Mouse (Mus musculus) pancreas, adult 10 weeks (tissue): ENCODE measurements around the gene Uvssa. TPM values are rescaled to one million over a fixed set of nuclear protein-coding genes. Genes with fewer than 3 reads are reported as not detected.

Experiments
- polyA plus RNA-seq: library from polyadenylated mRNA; stranded (reverse); fragments of 350-450 nt; fragmentation: Illumina TruSeq; extraction: RNeasy Lipid Tissue Mini Kit (QIAGEN cat#74804); gene quantifications from one replicate; pipeline ENCODE4 v1.2.3, GENCODE M21; 2015; ENCODE audit warnings: low read depth, low replicate concordance; ENCODE audit not compliant: insufficient read depth

Gene Uvssa
- 3.0 TPM for polyA plus RNA-seq

DNA sequence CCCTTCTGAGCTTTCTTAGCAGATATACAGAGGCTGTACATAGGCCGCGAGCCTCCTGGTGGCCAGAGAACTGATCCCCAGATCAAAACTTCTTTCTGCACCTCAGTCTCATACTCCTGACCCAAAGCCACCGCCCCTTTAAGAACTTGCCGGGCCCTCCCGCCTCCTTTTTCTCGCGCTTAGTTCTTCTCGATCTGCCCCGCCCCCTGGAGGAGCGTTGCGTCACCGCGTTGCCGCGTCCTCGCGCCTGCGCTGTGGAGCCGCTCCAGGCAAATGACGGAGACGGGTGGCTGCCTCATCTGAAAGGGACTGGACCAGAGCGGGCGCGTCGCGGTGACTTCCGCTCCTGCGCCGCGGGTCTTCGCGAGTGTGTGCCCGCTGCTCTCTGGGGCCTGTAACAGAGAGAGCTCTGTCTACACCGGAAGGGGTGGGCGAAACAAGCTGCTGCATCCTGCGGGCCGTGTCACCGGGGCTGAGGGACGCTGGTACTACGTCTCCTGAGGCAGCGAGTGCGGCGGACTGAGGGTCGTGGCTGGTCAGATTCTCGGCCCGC, at the start of gene Uvssa:
TSS of gene Uvssa (plus strand) at position 248 of the 553 bp plus-strand sequence.

DNA sequence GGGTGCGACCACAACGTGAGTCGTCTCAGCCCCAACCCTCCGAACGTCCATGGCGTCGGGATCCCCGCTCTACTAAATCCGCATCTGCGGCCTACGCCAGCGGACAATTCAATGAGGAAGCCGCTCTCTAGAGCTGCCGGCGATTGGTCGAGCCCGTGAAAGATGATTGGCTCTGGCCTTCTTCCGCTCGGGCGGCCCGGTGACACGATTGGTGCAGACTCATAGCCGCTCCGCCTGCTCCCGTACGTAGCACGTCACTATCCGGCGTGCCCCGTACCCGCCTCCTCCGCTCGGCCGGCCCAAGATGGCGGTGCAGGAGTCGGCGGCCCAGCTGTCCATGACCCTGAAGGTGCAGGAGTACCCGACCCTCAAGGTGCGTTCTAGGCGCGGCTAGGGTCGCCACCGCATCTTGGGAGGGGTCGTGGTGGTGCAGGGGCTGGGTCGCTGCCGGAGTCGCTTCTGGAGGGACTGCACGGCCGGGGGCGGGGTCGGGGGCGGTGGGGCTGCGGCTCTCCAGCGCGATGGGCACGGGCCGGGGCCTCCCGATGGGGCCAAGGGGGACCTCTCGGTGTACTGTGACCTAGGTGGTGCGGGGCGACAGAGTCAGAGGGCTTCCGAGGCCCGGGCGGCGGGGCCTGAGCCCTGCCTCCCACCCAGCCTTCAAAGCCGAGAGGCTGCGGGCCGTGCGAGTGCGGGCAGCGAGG, 42.9 kb upstream of the Uvssa start, which contains the start of gene Maea:
TSS of gene Maea (plus strand) at position 237 of the 704 bp plus-strand sequence.

DNA sequence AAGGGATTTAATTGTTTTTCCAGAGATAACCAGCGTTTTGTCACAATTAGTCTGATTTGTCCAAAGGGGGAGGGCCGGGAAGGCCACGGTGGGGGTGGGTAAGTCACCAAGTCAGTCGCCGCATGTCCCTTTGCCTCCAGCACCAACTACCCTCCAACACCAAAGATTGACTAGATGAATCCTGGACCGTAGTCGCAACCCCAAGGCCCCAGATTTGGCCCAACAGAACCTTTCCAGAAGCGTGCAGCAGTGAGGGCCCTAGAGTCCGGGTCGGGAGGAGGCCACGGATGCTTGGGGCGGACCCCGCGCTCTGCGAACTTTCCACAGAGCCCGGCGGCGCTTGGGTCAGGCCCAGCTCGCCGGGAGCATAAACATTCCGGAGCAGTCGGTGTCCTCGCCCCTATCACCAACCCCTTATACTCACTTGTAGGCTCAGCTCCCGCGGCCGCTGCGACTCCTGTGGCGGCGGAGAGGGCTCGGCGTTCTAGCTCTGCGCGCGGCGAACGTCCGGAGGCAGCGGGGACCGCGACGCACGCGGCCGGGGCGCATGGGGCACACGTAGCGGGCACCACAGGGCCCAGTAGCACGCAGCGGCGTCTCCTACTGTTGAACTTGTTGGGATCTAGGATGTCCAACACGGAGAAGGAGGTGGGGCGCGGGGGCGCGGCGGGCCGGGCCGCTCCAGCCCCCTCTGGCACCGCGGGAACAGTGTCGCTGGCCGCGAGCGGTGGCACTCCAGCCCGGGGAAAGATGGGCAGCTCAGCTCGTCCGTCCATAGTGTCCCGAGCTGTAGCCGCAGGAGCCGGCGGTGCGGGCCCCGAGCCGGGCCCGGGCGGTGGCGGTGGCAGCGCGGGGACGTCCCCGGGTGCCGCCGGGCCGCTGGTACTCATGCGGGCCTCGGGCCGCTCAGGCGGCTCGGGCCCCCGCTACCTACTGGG, 55.1 kb downstream of the Uvssa start, which contains the start of gene Nkx1-1:
TSS of gene Nkx1-1 (minus strand) at position 776 of the 938 bp plus-strand sequence.

Other genes with a start within 250 kb of the Uvssa start
- 10.2 TPM for gene Spon2, start 160.1 kb upstream of the Uvssa start, polyA plus RNA-seq
- 32.9 TPM for gene Ctbp1, start 103.6 kb upstream of the Uvssa start, polyA plus RNA-seq
- gene Maea, start 43.0 kb upstream of the Uvssa start, polyA plus RNA-seq: 18.7 TPM
- not detected for gene Nkx1-1, start 55.4 kb downstream of the Uvssa start, polyA plus RNA-seq